Mouse (Mus musculus) Patski (cell line): ENCODE results near the gene 2610042L04Rik. TPM values are rescaled to one million over a fixed set of nuclear protein-coding genes. Genes with fewer than 3 reads are reported as not detected.
"Not testable (repeated sequence)": the region's sequence is repeated elsewhere in the genome, so short reads cannot be mapped to it uniquely, and the experiment has no call there.

Experiments used
- ATAC-seq: fragments of 100-300 bp; one replicate; pipeline ENCODE4 v1.8.0; 2021
- CTCF ChIA-PET: fragments of 350-600 bp; sonication (Branson Sonifier 250); formaldehyde crosslinking; loops from one replicate; lab custom pipeline; 2022; ENCODE audit warnings: inconsistent platforms; lab: Charles Lee
- POLR2A ChIA-PET: fragments of 350-600 bp; sonication (Branson Sonifier 250); formaldehyde crosslinking; loops from one replicate; lab custom pipeline; 2022; ENCODE audit warnings: antibody characterized with exemption, inconsistent platforms; lab: Charles Lee
- DNase-seq: peaks from one replicate; pipeline ENCODE4 v3.0.0-alpha.2; 2011; ENCODE audit warnings: low read depth, low spot score
- H3K27me3 ChIP-seq: fragments of 371-371 bp; one replicate; pipeline ENCODE4 v1.5.1; 2021
- in situ Hi-C: fragments of 300-500 bp; cut with MboI; formaldehyde crosslinking; loops from 3 replicates; pipeline ENCODE4 v1.11.1; 2018; ENCODE audit warnings: low pct_unique_long_range_greater_than_20kb, mixed read lengths
- polyA plus RNA-seq: library from polyadenylated mRNA; unstranded; gene quantifications from one replicate; pipeline ENCODE4 v1.2.3, GENCODE M21; 2021

Gene 2610042L04Rik
- not detected for polyA plus RNA-seq

DNA sequence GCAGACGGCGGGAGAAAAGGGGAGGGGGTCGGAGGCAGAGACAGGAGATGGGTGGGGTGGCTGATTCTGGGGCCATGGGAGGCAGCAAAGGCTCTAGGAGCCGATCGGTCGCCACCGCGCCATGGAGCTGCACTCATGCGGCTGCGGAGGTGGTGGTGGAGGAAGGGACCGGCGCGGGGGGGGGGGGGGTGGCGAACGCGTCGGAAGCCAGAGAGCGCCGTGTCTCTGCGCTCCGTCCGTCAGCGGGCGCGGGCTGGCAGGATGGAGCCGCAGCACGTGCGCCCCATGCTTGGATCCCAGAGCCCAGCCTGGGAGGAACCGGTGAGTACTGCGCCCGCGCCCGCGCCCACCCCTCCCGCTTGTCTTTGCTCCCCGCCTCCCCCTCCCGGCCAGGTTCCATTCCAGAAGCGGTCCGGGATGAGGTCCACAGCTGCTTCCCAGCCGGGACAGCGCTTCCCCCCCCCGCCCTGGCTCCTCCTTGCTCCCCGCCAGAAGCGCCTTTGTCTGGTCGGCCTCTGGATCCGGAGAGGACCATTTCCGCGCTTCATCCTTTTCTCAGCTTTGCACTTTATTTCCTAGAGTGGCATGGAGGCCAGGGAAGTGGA is at the start of gene 2610042L04Rik:
TSS of gene 2610042L04Rik (plus strand) at position 288 of the 605 bp plus-strand sequence.
- H3K27me3 ChIP-seq, DNase-seq, POLR2A ChIA-PET, ATAC-seq, CTCF ChIA-PET, in situ Hi-C loops: not testable (repeated sequence)

DNA sequence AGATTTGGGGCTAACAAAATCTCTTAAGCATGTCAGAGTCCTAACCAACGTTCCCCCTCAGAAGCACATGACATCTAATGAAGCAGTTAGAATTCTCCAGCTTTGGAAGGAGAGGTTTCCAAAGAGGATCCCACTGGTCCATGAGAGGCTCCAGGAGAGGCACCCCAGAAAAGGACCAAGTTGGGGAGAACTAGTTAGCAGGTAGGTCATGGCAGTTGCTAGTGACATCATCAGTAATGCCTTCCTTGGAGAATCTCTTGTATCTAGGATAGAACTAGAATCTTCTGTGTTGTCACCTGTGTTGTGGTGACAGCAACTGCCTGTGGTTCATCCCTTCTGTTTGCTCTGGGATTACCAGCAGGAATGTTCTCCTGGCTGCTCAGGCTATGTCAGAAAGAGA is 17.6 kb upstream of the 2610042L04Rik start, which contains the start of gene Gm3149:
TSS of gene Gm3149 (plus strand) at position 301 of the 400 bp plus-strand sequence.
- ATAC-seq, H3K27me3 ChIP-seq, in situ Hi-C loops, CTCF ChIA-PET, POLR2A ChIA-PET, DNase-seq: not testable (repeated sequence)

DNA sequence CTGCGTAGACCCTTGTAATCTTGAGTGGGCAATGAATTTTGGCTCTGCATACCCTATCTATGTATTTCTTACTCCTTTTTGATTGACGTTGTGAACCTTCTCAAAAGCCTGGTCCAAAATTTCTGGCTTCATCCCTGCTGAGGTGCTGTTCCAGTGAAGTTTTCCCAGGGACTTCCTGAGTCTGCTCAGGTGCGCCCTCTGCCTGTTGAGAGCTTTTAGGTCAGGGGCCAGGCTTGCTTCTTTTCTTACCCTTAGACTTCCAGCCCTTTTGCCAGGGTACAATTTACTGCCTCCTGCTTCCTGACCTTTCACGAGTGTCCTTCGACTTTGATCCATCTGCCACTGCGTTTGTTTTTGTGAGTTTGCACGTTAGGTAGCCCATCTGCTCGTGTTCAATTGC is 943 bp downstream of the 2610042L04Rik start:
- POLR2A ChIA-PET, DNase-seq, H3K27me3 ChIP-seq, CTCF ChIA-PET, ATAC-seq, in situ Hi-C loops: not testable (repeated sequence)

DNA sequence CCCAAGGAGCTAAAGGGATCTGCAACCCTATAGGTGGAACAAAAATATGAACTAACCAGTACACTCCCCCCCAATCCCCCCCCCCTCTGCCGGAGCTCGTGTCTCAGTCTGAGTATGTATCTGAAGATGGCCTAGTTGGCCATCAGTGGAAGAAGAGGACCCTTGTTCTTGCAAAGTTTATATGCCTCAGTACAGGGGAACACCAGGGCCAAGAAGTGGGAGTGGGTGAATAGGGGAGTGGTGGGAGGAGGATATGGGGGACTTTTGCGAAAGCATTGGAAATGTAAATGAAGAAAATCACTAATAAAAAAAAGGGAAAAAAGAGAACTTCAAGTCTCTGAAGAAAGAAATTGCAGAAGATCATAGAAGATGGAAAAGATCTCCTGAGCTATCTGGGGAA is 34.4 kb downstream of the 2610042L04Rik start:
- in situ Hi-C loops, POLR2A ChIA-PET, CTCF ChIA-PET, DNase-seq, ATAC-seq, H3K27me3 ChIP-seq: not testable (repeated sequence)

DNA sequence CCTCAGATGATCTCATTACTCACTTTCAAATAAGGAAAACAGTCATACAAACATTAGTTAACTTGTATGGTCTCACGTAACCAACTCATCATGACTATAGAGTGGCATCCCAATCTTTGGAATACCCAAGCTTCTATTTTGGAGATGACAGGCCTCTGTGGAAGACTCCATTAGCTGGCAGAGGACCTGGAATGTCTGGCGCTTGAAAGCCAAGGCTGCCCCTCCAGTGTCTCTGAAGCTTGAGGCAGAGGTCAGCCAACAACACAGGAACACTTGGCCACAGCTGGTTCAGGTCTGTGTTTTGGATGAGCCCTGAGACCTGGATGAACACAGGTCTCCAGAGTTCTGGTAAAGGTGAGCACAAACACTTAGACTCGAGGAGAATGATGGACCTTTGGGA is 35.1 kb downstream of the 2610042L04Rik start:
- POLR2A ChIA-PET, ATAC-seq, in situ Hi-C loops, DNase-seq, H3K27me3 ChIP-seq, CTCF ChIA-PET: not testable (repeated sequence)

DNA sequence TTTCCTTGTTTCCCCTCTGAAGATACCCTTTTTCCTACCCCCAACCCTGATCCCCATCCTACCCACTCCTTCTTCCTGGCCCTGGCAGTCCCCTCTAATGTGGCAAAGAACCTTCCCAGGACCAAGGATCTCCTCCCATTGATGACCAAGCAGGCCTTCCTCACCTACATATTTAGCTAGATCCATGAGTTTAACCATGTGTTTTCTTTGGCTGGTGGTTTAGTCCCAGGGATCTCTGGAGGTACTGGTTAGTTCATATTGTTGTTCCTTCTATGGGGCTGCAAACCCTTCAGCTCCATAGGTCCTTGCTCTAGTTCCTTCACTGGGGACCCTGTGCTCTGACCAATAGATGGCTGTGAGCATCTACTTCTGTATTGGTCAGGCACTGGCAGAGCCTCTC is 43.3 kb downstream of the 2610042L04Rik start:
- POLR2A ChIA-PET, DNase-seq, in situ Hi-C loops, CTCF ChIA-PET, ATAC-seq, H3K27me3 ChIP-seq: not testable (repeated sequence)

DNA sequence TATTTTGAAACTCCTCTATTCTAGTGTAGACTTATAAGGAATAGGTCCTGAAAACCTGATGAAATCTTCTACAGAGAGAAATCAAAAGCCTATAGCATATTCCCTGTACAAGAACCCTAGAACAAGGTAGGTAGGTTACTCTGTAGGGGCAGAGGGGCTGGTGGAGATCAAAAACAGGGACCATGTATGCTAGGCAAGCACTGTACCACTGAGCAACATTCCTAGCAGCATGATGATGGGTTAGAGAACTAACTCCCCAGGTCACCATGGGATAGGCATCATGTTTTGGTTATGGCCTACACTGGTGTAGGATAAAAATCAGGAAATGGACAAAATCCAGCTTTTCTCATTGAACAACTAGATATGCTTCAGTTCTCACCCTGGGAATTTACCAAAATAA is 51.0 kb downstream of the 2610042L04Rik start:
- DNase-seq, ATAC-seq, CTCF ChIA-PET, POLR2A ChIA-PET, H3K27me3 ChIP-seq, in situ Hi-C loops: not testable (repeated sequence)

DNA sequence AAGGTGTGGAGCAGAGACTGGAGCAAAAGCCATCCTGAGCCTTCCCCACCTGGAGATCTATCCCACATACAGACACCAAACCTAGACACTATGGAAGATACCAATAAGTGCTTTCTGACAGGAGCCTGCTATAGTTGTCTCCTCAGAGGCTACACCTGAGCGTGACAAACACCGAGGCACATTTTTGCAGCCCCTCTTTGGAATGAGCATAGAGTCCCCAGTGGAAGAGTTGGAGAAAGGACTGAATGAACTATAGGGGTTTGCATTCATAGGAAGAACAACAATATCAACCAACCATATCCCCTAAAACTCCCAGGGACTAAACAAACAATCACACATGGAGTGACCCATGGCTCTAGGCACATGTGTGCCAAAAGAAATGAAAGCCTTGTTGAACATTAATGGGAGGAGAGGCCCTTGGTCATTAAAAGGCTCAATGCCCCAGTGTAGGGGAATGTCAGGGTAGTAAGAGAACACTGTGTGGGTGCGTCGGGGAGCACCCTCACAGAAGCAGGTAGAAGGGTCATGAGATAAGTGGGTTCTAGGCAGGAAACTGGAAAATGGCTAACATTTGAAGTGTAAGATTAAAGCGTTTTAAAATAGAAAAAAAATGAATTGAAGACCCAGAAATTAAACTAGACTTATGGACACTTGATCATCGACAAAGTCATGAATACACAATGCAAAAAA is 58.4 kb downstream of the 2610042L04Rik start:
- H3K27me3 ChIP-seq, ATAC-seq, POLR2A ChIA-PET, DNase-seq, CTCF ChIA-PET, in situ Hi-C loops: not testable (repeated sequence)

DNA sequence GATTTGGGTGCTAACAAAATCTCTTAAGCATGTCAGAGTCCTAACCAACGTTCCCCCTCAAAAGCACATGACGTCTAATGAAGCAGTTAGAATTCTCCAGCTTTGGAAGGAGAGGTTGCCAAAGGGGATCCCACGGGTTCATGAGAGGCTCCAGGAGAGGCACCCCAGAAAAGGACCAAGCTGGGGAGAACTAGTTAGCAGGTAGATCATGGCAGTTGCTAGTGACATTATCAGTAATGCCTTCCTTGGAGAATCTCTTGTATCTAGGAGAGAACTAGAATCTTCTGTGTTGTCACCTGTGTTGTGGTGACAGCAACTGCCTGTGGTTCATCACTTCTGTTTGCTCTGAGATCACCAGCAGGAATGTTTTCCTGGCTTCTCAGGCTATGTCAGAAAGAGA is 62.7 kb downstream of the 2610042L04Rik start, which contains the start of gene Gm3159:
TSS of gene Gm3159 (plus strand) at position 301 of the 400 bp plus-strand sequence.
- ATAC-seq, POLR2A ChIA-PET, H3K27me3 ChIP-seq, in situ Hi-C loops, DNase-seq, CTCF ChIA-PET: not testable (repeated sequence)

DNA sequence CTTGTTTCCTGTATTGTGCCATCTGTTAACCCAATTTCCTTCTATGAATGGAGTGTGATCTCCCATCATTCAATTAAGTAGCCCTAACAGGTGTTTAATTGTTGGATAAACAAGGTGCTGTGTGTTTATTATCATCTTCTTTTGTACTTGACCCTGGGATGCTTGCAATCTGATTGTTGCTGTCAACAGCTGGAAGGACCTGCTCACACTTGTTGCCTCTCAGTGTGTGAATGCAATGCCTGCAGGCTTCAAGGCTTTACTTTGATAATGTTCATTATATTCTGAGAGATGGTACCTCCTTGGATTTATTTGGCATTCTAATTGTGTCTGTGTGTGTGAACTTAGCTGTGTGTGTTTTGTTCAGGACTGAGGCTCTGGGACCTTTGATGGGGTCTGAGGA is 64.1 kb downstream of the 2610042L04Rik start:
- CTCF ChIA-PET, ATAC-seq, POLR2A ChIA-PET, in situ Hi-C loops, DNase-seq, H3K27me3 ChIP-seq: not testable (repeated sequence)

DNA sequence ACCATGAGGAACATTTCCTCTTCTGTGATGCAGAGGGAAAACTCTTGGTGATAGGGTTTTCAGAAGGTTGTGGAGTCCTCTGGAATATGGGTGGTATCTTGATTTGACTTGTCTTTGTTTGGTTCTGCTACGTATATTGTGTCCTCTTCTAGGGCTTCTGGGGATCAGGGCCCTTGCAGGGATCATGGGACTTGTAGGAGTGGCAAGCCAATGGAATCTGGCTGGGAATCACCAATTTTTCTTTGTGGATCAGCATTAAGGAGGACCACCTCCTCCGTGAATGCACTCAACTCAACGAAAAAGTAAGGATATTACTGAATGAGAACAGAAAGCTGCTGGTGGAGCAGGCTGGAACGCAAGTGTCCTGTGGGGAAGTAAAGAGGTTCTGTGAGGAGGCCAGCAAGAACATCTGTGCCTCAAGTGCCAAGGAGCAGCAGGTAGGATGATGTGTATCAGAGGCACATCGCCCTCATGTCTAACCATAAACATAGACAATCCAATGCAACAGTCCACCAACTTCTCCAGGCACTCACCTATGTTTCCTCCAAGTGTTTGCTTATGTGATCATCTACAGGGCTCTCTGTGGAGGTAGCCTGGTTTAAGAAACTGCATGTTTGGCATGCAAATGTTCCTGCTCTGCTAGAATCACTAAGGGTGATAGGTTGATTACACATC is 65.7 kb downstream of the 2610042L04Rik start:
- ATAC-seq, DNase-seq, H3K27me3 ChIP-seq, in situ Hi-C loops, CTCF ChIA-PET, POLR2A ChIA-PET: not testable (repeated sequence)

DNA sequence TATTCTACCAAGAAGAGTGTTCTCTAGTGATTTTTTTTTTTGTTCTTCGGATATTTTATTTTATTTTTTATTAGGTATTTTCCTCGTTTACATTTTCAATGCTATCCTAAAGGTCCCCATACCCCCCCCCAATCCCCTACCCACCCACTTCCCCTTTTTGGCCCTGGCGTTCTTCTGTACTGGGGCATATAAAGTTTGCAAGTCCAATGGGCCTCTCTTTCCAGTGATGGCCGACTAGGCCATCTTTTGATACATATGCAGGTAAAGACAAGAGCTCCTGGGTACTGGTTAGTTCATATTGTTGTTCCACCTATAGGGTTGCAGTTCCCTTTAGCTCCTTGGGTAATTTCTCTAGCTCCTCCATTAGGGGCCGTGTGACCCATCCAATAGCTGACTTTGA is 66.7 kb downstream of the 2610042L04Rik start:
- ATAC-seq, in situ Hi-C loops, CTCF ChIA-PET, H3K27me3 ChIP-seq, POLR2A ChIA-PET, DNase-seq: not testable (repeated sequence)

DNA sequence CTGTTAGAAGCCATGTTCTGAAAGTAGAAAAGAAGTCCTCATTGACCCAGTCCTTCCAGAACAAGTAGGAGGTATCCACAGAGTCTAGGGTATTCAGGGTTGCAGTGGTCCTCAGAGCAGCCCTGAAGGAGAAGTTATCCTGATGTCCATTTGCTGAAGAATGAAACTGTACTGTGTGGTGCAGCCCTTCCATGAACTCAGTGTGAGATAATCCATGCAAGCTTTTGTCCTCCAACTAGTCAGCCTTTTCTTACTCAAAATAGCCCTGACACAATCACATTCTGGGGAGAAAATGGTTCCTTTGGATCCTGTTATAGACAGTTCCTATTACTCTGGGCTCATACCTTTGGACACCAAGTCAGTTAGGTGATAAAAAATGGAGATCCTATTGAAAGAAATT is 69.3 kb downstream of the 2610042L04Rik start:
- ATAC-seq, POLR2A ChIA-PET, H3K27me3 ChIP-seq, DNase-seq, in situ Hi-C loops, CTCF ChIA-PET: not testable (repeated sequence)
